Mouse (Mus musculus) megakaryocyte, embryonic 14.5 days (primary cell): ENCODE data around the gene Ngfr.

Experiments used
- FLI1 ChIP-seq: IDR thresholded peaks from 2 replicates; pipeline ENCODE4 v1.6.1; 2012; ENCODE audit warnings: low read length, inconsistent platforms, mixed read lengths
- GATA1 ChIP-seq: IDR thresholded peaks from 3 replicates; pipeline ENCODE4 v1.6.1; 2012; ENCODE audit warnings: mixed read lengths, low read length, inconsistent platforms, borderline replicate concordance

DNA sequence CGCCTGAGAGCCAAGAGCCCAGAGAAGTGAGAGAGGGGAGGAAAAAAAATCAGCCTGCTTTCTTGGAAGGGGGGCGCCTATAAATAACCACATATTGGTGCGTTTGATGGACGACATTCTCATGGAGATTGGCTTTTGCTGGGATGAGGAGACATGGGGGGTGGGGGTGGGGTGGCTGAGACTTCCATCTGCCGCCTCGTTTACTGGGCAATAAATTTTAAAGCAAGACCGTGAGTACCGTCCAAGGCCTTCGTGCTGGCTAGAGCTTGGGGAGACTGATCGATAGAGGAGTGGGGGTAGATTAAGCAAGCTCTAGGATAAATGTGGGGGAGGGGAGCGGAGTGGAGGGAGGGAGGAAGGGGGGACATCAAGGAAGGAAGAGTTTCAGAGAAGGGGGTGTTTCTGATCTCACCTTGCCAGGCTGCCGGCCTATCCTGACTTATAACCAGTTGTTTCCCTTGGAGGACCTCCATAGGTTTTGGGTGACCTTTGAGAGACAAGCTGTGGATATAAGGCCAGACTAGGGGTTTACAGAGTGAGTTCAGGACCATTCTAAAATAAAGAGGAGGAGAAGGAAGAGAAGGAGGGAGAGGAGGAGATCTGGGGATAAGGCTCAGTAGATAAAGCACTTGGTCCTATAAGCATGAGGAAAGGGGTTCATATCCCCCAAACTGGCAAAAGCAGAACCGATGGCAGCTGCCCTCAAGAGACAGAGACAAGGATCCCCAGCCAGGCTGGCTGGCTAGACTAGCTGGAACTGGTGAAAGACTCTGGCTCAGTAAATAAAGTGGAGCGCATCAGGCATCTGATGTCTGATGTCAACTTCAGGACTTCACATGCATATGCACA, 10.9 kb upstream of the Ngfr start:
- TF ChIP-seq GATA1 (no peak), FLI1 (no peak)
